Mouse (Mus musculus) liver, embryonic 11.5 days (tissue): ENCODE data around the gene Fbxo31. TPM values are rescaled to one million over a fixed set of nuclear protein-coding genes. Genes with fewer than 3 reads are reported as not detected.

Experiments used
- ATAC-seq: fragments of 200-750 bp; cut with Nextera tagmentation; replicated peaks from 2 replicates; pipeline ENCODE4 v1.8.0; 2017; ENCODE audit warnings: moderate number of reproducible peaks, mild to moderate bottlenecking, moderate TSS enrichment, moderate library complexity; ENCODE audit not compliant: low FRiP score
- DNase-seq: peaks from one replicate; pipeline ENCODE4 v3.0.0-alpha.2; 2017; ENCODE audit warnings: low spot score
- H3K27ac ChIP-seq: fragments of 300-500 bp; sonication (generic); 2 replicates; pipeline ENCODE4 v1.5.1; 2014; ENCODE audit warnings: mild to moderate bottlenecking, low read depth, low read length, control low read depth
- H3K27me3 ChIP-seq: fragments of 300-500 bp; sonication (generic); replicated peaks from 2 replicates; pipeline ENCODE4 v1.6.1; 2014; ENCODE audit warnings: low read length, mixed read lengths; ENCODE audit not compliant: control insufficient read depth, insufficient read depth
- H3K36me3 ChIP-seq: fragments of 300-500 bp; sonication (generic); 2 replicates; pipeline ENCODE4 v1.6.1; 2014; ENCODE audit warnings: mild to moderate bottlenecking, low read length, moderate library complexity, mixed read lengths; ENCODE audit not compliant: control insufficient read depth, insufficient read depth
- H3K4me1 ChIP-seq: fragments of 300-500 bp; sonication (generic); replicated peaks from 2 replicates; pipeline ENCODE4 v1.6.1; 2014; ENCODE audit warnings: low read length, mixed read lengths; ENCODE audit not compliant: control insufficient read depth, insufficient read depth
- H3K4me2 ChIP-seq: fragments of 300-500 bp; sonication (generic); 2 replicates; pipeline ENCODE4 v1.6.1; 2014; ENCODE audit warnings: mild to moderate bottlenecking, control low read depth, moderate library complexity
- H3K4me3 ChIP-seq: fragments of 300-500 bp; sonication (generic); 2 replicates; pipeline ENCODE4 v1.5.1; 2014; ENCODE audit warnings: low read depth, low read length, control low read depth
- H3K9ac ChIP-seq: fragments of 300-500 bp; sonication (generic); 2 replicates; pipeline ENCODE4 v1.6.1; 2014; ENCODE audit warnings: low read depth, low read length, control low read depth
- H3K9me3 ChIP-seq: fragments of 300-500 bp; sonication (generic); 2 replicates; pipeline ENCODE4 v1.6.1; 2016; ENCODE audit warnings: low read length, inconsistent platforms, mixed read lengths; ENCODE audit not compliant: control insufficient read depth
- WGBS: fragments of 180-500 bp; shearing (Covaris S2); extraction: QIAGEN DNeasy Blood & Tissue Kit; methylation state at CpG from one replicate; pipeline ENCODE4 v1.1.7; 2014; 5-methylcytosine and 5-hydroxymethylcytosine counted together
- polyA plus RNA-seq: library from polyadenylated mRNA; unstranded; fragments of >200 nt; fragmentation: Nextera tagmentation; extraction: Ambion mirVana; gene quantifications from 2 replicates; pipeline ENCODE4 v1.2.1, GENCODE M21; 2014

The Fbxo31 gene
- polyA plus RNA-seq, result 23.8 and 23.9 TPM in 2 replicates

DNA sequence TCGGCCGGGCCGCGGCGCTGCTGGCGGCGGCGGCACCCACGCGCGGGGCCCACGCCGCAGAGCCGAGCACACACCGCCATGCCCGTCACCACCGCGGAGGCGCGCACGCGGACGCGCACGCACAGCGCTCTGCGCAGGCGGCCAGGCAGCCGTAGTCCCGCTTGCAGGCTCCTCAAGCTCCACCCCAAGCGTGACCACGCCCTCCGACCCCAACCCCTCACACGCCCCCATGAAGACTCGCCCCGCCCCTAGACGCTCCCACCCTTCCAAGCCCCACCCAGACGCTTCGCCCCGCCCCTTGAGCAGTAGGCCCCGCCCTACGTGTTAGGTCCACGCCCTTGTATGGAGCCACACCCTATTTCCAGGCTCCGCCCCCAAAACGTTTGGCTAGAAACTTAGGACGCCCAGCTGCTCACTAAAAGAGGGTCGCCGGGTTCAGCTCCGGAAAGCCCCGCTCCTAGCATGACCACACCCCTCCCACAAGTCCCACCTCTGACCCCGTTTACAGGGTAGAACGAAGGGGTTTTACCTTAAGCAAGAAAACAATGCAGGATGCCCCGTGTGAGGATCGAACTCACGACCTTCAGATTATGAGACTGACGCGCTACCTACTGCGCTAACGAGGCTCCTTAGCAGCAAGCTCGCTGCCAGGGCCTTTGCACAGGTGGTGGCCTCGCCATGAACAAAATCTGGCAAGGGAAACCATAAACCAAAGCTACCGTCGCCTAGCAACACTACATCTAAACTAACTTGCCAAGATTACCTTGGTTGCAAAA is at the start of gene Fbxo31:
Fbxo31 (minus strand) TSS at position 131 of the 776 bp plus-strand sequence.
- Histone ChIP-seq H3K27me3 (no peaks in the 10 kb centered on the region), H3K9me3 (no peaks in the 10 kb centered on the region), H3K27ac (peak within 1 kb of the TSS; percentile 73), H3K4me3 (peak within 1 kb of the TSS; percentile 71), H3K9ac (peak within 1 kb of the TSS; percentile 85), H3K36me3 (no peaks in the 10 kb centered on the region), H3K4me1 (peaks cover 20% of the 10 kb centered on the region), H3K4me2 (peak within 1 kb of the TSS; percentile 96)
- 1% methylated on average over 59 of the region's 63 CpGs for WGBS
- peak; percentile 96 for DNase-seq
- ATAC-seq, result peak; percentile 92

DNA sequence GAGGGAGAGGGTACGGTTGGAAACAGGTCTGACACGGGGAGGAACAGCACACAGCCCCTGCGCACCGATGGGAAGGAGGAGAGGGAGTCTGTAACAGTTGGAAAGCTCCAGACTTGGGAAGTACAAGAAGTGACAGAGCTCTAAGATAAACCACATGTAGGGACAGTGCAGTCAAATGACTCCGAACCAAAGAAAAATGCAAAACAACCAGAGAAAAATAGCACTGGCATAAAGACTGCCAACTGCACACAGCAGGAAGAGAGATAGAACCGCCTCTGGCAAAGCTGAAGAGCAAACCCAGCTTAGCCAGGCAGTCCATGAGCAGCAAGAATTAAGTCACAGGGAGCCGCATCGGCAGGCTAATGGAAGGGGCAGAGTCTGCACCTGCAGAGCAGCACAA is 44.4 kb upstream of the Fbxo31 start:
- no peak for DNase-seq
- ATAC-seq, result no peak
- H3K9me3 ChIP-seq, result no peaks in the 10 kb centered on the region
- no peak overlapping the region for H3K4me3 ChIP-seq
- peaks cover 6% of the 10 kb centered on the region for H3K4me1 ChIP-seq
- no peaks in the 10 kb centered on the region; the same call in 1 of the 2 replicates for H3K36me3 ChIP-seq
- 84% methylated on average over 8 of the region's 8 CpGs for WGBS
- no peak overlapping the region for H3K9ac ChIP-seq
- H3K4me2 ChIP-seq, result no peak overlapping the region
- no peaks in the 10 kb centered on the region for H3K27me3 ChIP-seq
- H3K27ac ChIP-seq, result no peak overlapping the region

DNA sequence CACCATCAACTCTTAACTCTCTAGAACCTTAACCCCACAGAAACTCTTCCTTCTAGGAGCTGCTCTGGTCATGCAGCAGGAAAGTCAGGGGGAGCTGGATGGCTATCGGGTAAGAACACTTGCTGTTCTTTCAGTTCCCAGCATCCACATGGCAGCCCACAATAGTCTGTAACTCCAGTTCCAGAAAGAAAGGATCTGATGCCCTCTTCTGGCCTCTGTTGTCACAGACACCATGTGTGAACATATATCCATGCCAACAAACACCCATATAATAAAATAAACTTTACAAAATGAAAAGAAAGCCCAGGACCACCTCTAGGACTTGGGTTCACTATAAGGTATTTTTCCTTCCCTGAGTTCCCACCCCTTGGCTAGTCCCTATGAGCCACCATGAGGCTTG is 43.3 kb upstream of the Fbxo31 start:
- Histone ChIP-seq H3K4me1 (peaks cover 6% of the 10 kb centered on the region), H3K4me3 (no peak overlapping the region), H3K36me3 (no peaks in the 10 kb centered on the region; the same call in 1 of the 2 replicates), H3K27ac (no peak overlapping the region), H3K9me3 (no peaks in the 10 kb centered on the region), H3K9ac (no peak overlapping the region), H3K27me3 (no peaks in the 10 kb centered on the region), H3K4me2 (no peak overlapping the region)
- DNase-seq (no peak), ATAC-seq (no peak)
- WGBS, result 54% methylated on average over 1 of the region's 1 CpGs

DNA sequence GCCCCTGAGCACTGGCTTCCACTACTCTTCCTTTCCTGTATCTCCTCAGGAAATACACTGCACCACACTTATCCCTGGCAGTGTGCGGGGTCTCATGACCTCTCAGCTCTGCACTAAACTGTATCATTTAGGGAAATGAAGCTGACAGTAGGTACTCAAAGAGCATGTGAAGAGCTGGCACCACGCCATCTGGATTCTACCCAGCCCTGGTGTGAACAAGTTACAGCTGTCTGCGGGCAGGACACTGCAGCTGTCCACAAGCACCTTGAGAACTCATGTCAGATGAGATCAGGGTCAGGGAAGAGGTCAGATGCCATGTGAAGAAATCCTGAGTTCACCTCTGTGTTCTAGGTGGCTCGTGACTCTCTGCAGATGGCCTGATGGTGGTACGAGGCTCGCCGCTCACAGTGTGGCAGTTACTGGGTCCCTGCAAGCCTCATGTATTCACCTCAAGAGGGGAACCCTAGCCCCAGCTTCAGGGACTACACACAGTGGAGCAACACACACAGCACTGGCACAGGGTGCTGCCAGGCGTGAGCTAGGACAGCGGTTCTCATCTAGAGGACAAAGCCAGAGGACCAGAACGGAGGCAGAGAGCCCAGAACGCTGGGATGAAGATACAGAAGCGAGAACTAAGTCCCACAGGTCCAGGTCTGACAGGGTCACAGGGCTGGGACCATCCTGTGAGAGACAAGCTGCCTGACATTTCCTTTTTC is 42.4 kb upstream of the Fbxo31 start:
- Histone ChIP-seq H3K9ac (no peak overlapping the region), H3K27me3 (no peaks in the 10 kb centered on the region), H3K4me1 (peaks cover 6% of the 10 kb centered on the region), H3K4me3 (no peak overlapping the region), H3K27ac (no peak overlapping the region), H3K9me3 (no peaks in the 10 kb centered on the region), H3K36me3 (no peaks in the 10 kb centered on the region; the same call in 1 of the 2 replicates), H3K4me2 (no peak overlapping the region)
- DNase-seq (no peak), ATAC-seq (no peak)
- WGBS, result 83% methylated on average over 12 of the region's 12 CpGs

DNA sequence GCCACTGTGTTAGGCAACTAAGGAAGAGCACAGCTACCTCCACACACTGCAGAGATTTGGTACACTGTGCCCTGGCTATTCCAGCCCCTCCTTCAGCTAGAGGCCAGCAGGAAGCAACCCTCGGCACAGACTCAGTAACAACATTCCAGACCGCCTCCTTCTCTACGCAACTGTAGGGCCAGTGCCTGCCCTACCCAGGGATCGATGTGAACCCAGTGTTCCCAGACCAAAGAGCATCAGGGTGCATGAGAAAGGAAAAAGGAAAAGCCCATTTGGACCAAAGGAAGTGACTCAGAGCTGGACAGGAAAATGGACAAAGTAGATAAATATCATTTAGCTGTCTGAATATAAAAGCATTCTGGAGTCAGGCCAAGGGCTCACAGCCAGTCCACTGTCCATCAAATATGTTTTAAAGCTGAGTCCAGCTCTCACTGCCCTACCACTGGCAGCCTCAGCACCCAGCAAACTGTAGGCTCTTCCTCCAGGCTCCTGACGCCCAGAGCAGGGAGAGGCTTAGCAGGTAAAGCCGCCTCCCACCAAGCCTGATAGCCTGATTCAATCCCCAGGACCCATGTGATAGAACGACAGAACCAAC is 40.9 kb upstream of the Fbxo31 start:
- Histone ChIP-seq H3K27ac (no peak overlapping the region), H3K4me1 (peaks cover 2% of the 10 kb centered on the region), H3K4me2 (no peak overlapping the region), H3K36me3 (no peaks in the 10 kb centered on the region; the same call in 1 of the 2 replicates), H3K9me3 (no peaks in the 10 kb centered on the region), H3K4me3 (no peak overlapping the region), H3K27me3 (no peaks in the 10 kb centered on the region), H3K9ac (no peak overlapping the region)
- 55% methylated on average over 7 of the region's 7 CpGs for WGBS
- DNase-seq (no peak), ATAC-seq (peak; percentile 57; the same call in 1 of the 2 replicates)

DNA sequence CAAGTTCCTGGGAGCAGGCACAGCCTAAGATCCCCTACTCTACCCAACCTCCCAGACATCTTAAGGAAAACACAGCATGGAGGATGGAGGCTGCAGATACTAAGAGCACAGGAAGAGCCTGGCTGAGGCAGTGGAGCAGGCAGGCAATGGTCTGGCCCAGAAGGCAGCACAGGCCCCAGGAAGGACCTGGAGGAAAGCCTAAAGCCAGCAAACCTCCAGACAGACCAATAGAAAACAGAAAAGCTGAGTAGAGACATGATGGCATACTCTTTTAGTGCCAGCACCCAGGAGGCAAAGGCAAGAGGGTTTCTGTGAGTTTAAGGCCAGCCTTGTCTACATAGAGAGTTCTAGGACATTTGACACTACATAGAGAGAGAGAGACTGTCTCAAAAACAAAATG is 34.8 kb upstream of the Fbxo31 start:
- Histone ChIP-seq H3K4me3 (no peak overlapping the region), H3K27ac (no peak overlapping the region), H3K27me3 (no peaks in the 10 kb centered on the region), H3K4me2 (no peak overlapping the region), H3K9me3 (no peaks in the 10 kb centered on the region), H3K9ac (no peak overlapping the region), H3K4me1 (no peaks in the 10 kb centered on the region), H3K36me3 (peaks cover 3% of the 10 kb centered on the region; the same call in 1 of the 2 replicates)
- DNase-seq (no peak), ATAC-seq (no peak)

DNA sequence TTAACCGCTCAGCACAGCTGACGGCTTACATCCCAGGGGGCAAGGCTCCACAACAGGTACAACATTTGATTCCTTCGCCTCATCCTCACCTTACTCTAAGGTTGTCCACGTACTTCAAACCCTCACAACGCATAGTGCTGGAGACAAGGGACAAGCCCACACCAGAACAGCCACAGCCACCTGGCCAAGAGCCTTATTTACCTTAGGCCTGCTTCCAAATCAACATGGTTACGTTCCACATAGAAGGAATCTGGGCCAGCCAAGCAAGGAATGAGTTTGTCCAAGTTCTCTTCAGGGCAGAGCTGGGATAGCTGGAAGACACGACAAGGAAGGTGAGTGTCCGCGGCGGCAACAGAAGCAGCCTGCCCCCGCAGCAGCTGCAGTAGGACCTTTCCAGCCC is 31.3 kb upstream of the Fbxo31 start:
- Histone ChIP-seq H3K27ac (no peak overlapping the region), H3K4me2 (no peak overlapping the region), H3K4me1 (no peaks in the 10 kb centered on the region), H3K9ac (no peak overlapping the region), H3K9me3 (no peaks in the 10 kb centered on the region), H3K36me3 (peaks cover 7% of the 10 kb centered on the region; the same call in 1 of the 2 replicates), H3K4me3 (no peak overlapping the region), H3K27me3 (no peaks in the 10 kb centered on the region)
- WGBS, result 90% methylated on average over 11 of the region's 11 CpGs
- DNase-seq, result no peak
- ATAC-seq, result no peak

DNA sequence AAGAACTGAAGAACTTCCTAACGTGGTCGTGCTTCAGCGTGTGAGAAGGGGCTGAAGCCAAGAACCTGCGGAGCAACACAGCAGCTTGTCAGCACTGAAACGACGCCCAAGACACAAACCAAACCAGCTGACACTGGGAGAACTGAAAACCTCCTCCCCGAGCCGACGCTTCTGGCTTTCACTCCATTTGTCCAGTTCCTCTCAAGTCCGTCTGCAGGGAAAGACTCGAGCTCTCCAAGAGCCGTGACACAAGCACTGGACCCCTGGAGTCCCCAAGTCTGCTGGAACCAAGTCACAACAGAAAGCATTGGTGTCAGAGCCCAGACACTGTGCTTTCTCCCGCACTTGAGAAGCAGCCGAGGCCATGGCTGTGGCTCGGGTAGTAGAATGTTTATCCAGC is 30.6 kb upstream of the Fbxo31 start:
- H3K4me1 ChIP-seq, result no peaks in the 10 kb centered on the region
- H3K27ac ChIP-seq, result no peak overlapping the region
- no peak overlapping the region for H3K4me2 ChIP-seq
- no peaks in the 10 kb centered on the region for H3K9me3 ChIP-seq
- H3K9ac ChIP-seq, result no peak overlapping the region
- H3K36me3 ChIP-seq, result peaks cover 12% of the 10 kb centered on the region
- 87% methylated on average over 15 of the region's 15 CpGs for WGBS
- DNase-seq (no peak), ATAC-seq (no peak)
- H3K27me3 ChIP-seq, result no peaks in the 10 kb centered on the region
- no peak overlapping the region for H3K4me3 ChIP-seq
